Mouse (Mus musculus): Measurements from ENCODE around the gene Trim80.

DNA sequence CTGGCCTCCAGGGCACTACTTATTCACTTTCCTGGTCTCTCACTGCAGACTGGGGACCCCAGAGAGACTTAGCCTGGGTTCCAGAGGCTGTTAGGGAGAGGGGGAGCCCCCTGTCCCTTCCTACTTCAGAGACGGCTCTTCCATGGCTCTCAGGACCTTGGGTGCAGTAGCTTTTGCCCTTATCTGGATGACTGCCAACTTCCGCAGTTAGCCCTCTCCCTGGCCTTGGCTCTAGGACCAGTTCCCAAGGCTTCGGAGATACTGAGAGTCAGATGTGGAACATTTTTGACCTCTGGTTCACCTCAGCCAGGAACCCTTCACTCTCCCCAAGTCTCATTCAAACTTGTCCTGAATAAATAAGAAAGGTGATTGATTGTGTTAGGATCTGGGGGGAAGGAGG lies 6.6 kb downstream of the Trim80 start:
- TF ChIP-seq NELFE (IDR thresholded peaks at IDR 0.05; ENCODE audit: low read depth, low read length), result no peak
- no peak for TF ChIP-seq TCF12 (IDR thresholded peaks at IDR 0.05; ENCODE audit: low read depth, low read length)
- no peak for TF ChIP-seq TBP (IDR thresholded peaks at IDR 0.05; ENCODE audit: low read depth, low read length)
- TF ChIP-seq CTCF (IDR thresholded peaks at IDR 0.05 in 2 of 3, conservative IDR thresholded peaks at IDR 0.05 in 1 of 3; ENCODE audit: control insufficient read depth in 1 of 3, insufficient read depth in 1 of 3, low read depth in 2 of 3, low read length in 3 of 3, poor library complexity in 1 of 3, severe bottlenecking in 1 of 3), result no peak
- TF ChIP-seq RAD21 (IDR thresholded peaks at IDR 0.05; ENCODE audit: low read depth, low read length), result no peak
- no peak for TF ChIP-seq POLR2A (IDR thresholded peaks at IDR 0.05; ENCODE audit: control insufficient read depth in 1 of 2, insufficient read depth in 1 of 2, low read depth in 1 of 2, low read length in 2 of 2, poor library complexity in 1 of 2)
- no peak for TF ChIP-seq USF2 (IDR thresholded peaks at IDR 0.05; ENCODE audit: borderline replicate concordance in 1 of 2, insufficient read depth in 1 of 2, low read depth in 1 of 2, low read length in 2 of 2)
- TF ChIP-seq TAL1 (IDR thresholded peaks at IDR 0.05; ENCODE audit: low read length), result no peak
- no peak for TF ChIP-seq MYC (IDR thresholded peaks at IDR 0.05; ENCODE audit: low read depth, low read length)
- TF ChIP-seq EP300 (IDR thresholded peaks at IDR 0.05; ENCODE audit: low read depth in 1 of 2, low read length in 2 of 2), result no peak
- no peak for TF ChIP-seq CHD1 (IDR thresholded peaks at IDR 0.05; ENCODE audit: low read depth, low read length)
- TF ChIP-seq UBTF (IDR thresholded peaks at IDR 0.05; ENCODE audit: borderline replicate concordance, insufficient read depth, low read depth, low read length), result no peak
